Mouse (Mus musculus) left cerebral cortex, adult 9 months (tissue): ENCODE data around the gene Oma1.

Experiments
- DNase-seq, 2 experiments: peaks; one replicate each; pipeline ENCODE4 v3.0.0; 2022; ENCODE audit warnings: low spot score in 2 of 2

Gene Oma1

DNA sequence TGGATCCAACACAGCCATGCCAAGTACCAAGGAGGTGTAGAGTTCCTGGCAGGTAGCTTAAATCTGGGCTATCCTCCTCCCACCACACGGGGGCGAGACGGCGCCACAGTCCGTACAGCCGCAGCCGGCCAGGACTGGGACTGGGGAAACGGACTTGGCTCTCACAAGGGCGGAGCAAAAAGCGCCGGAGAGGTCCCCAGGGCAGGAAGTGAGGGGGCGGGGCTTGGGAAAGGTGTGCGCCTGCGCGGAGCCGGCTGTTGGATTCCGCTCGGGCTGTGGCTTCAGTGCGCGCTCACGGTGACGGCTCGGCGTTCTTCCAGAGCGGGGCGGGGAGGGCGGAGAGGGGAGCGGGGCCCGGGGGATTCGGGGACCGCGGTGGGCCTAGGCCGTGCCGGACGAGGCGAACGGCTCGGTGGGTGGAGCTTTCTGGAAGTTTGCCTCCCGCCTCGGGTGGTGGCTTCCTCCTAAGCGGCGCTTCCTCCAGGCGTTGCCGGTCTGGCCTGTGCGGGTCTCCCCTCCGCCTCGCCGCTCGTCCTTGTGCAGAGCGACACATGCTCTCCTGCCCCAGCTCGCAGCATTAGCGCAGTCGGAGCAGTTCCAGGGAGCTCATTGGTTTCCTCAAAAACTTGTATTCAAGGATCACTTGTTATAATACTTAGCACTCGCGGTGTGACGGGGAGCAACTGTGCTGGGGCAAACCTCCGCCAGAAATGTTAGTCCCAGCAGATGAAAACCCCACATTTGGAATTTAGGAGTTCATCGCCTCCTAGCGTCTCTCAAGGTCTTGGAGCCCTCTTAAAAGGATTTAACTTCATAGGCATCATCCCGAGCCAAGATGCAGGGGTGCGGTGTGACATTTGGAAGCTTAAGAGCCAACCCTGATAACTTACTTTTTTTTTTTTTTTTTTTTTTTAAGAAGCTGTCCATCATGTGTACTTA lies at the start of gene Oma1:
Gene Oma1, plus strand, starts transcription at position 226 of the 939 bp plus-strand sequence.
- DNase-seq, result peak; percentile 83 to 97

DNA sequence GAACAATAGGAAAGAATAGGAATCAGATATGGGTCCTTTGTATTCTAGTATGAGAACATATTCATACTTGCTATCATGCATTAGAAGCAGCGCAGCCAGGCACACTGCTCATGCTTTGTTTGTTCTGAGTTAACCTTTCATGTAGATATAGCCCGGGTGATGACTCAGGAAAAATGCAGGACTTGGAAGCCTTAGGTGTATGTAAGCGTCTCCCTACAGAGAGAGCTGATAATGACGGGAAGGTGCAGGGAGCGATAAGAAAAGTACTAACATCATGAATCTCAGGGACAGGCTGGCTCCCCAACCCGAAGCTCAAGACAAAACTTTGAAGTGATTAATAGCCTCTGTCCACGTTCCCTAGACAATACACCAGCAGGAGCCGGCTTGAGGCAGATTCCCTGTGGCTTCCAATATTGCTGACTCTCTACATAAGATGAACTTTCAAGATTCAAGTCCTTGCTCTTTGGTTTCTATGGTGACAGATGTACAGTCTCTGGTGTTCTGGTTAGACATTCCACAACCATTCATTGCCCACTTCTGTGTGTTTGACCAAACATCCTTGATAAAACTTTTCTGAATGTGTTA lies 49.7 kb upstream of the Oma1 start:
- no peak for DNase-seq

DNA sequence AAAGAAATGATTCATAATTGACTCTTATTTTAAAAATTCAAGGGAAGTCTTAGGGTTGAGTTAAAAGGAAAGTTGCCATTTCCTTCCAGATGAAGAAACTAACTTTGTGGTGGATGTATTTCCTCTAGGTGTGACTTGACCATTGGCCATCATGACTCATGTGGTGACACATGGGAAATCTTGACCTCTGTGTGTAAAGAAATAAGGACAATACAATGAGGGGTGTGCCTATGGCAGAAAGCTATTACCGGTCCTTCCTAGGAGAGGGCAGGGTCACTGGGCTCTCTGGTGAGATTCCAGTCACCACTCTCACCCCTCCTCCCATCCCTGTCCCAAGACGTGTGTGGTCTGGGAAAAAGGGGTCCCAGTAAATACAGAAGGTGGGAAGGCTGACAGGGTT lies 48.4 kb upstream of the Oma1 start:
- no peak for DNase-seq

DNA sequence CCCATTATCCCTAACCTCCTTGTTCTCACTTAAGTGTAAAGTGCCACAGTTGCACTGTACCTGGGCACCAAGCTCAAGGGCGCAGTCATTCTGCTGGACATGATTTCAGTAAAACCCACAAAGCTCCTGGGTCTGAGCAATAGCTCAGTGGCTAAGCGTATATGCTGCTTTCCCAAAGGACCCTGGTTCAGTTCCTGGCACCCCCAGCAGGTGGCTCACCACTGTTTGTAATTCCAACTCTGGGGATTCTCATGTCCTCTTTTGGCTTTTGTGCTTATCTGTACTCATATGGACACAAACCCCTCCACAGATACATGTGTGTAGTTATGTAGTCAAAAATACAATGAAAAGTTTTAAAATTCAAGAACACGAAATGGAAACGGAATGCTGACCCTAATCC lies 44.3 kb upstream of the Oma1 start:
- DNase-seq, result no peak

DNA sequence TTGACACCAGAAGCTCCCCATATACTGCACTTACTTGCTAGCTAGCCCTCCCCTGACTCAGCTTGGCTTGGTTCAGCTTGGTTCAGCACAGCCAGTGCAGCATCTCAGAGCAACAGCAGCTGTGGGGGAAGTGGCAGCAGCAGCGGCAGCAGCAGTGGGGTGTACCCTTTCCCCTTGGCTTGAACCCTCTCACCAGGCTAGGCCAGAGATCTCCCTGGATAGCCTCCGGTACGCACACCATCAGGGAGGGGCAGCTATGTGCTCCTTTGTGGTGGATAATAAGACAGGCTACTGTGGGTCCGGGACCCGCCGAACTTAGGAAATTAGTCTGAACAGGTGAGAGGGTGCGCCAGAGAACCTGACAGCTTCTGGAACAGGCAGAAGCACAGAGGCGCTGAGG lies 40.6 kb upstream of the Oma1 start:
- no peak for DNase-seq

DNA sequence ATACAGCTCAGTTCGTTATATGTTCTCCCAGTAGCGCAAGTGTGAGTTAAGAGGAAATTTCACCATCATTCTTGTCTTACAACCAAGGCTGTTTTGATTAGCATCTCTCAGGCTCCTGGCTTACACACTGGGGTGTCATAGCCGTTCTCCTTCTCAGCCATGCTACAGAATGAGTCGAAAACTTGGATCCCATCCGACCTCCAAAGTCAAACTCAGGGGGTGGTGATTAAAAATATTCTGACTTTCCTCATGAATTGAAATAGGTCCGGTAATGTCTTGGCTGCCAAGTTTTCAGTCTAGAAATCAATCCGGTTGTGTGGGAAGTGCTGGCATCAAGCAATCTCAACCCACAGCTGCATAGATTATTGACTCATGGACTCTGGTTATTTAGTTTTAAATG lies 25.3 kb upstream of the Oma1 start:
- DNase-seq, result peak in 1 of 2 experiments; percentile 11

DNA sequence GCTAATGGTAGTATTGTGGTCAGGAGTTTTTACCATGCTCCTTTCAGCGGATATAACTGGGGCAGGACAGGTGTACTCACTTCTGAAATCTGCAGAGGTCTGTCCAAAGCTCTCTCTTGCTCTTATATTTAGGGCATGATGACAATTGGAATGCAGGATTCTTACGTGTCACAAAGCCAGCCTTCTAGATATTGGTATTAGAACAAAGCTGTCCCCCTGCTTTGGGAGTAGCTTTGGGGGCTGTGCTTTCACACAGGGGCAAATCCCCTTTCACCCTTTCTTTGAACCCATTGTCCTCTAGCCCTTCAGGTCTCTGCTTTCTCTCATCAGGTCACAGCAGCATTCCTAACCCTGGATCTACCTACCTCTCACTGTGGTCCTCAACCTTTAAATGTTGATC lies 22.8 kb upstream of the Oma1 start, which contains the start of gene 4921539E11Rik:
Gene 4921539E11Rik, minus strand, starts transcription at position 101 of the 400 bp plus-strand sequence.
- DNase-seq, result no peak

DNA sequence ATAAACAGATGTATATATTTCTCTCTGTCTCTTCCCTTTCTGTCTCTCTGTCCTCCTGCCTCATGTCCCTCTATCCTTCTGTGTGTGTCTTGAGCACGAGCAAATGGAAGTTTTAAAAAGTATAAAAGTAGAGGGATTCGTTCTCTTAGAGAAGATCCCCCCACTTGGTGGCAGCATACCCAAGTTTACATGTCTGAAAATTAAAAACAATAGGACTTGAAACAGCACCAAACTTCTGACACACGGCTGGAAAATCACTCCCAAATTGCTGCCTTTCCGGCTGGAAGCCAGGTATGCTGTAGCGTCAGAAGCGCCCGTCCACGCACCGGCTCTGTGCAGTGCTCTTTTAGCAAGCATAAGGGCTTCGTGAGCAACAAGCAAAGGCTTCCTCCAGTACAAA lies 14.3 kb upstream of the Oma1 start:
- peak in 1 of 2 experiments; percentile 33 for DNase-seq

DNA sequence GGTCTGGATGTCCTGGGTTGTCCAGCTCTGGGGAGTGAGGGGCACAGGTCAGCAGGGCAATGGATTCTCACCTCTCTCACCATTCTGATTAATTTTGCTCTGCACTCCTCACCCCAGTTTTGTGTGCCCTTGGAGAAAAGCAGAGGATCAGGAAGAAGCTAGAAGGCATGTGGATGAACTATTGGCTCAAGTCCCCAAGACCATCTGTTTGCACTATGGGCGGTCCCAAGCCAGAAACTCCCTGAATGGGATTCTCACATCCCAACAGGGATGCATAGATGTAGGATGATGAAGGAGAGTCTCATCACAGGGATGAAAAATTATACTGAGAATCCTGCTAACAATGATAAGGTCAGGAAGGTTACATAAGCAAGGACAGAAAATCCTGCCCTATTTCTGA lies 9.8 kb upstream of the Oma1 start:
- DNase-seq, result no peak

DNA sequence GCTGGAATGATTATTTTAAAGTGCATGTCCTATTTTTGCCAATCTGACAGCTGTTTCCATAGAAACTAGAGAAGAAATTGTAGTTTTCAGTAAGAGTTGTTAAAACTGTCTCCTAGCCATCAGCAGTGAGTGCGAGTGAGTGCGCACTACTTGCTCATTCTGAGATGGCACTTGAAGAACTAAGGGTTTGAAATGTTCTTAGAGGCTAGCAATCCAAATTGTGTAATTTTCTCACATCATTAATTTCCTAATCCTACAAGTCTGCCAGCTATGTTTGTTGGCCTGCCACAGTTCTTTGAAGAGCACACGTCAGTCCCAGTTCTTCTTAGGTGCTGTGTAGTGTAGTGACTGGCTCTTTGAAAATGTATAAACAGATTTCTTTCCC lies 906 bp downstream of the Oma1 start:
- no peak for DNase-seq

DNA sequence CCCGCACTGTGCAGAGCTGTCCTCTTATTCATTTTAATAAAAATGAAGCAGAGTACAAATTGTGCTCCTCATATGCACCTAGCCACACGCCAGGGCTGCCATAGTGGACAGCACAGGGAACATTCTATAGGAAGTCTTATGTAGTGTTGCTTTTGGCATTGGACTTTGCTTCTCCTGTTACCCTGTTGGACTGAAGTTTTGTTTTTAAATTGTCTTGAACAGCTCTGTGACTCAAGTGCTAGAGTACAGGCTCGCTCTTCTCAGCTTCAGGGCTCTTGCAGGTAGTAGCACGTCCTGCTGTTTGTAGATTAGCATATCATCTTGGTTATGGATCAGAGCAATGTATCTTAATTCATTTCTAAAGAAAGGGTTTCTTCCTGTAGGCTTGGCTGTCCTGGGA lies 2.2 kb downstream of the Oma1 start:
- no peak for DNase-seq

DNA sequence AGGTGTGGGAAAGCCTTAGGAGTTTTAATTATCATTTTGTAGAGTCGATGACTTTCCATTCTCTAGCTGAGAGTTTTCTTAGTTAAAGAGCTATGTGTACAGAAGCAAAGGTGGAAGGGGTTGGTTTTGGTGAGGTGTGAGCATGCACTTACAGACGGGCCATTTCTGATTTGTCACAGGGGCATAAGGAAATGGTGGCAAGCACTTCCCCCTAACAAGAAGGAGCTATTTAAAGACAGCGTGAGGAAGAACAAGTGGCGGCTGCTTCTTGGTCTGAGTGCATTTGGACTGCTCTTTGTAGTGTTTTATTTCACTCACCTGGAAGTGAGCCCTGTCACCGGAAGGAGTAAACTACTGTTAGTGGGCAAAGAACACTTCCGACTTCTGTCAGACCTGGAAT lies 7.8 kb downstream of the Oma1 start:
- no peak for DNase-seq

DNA sequence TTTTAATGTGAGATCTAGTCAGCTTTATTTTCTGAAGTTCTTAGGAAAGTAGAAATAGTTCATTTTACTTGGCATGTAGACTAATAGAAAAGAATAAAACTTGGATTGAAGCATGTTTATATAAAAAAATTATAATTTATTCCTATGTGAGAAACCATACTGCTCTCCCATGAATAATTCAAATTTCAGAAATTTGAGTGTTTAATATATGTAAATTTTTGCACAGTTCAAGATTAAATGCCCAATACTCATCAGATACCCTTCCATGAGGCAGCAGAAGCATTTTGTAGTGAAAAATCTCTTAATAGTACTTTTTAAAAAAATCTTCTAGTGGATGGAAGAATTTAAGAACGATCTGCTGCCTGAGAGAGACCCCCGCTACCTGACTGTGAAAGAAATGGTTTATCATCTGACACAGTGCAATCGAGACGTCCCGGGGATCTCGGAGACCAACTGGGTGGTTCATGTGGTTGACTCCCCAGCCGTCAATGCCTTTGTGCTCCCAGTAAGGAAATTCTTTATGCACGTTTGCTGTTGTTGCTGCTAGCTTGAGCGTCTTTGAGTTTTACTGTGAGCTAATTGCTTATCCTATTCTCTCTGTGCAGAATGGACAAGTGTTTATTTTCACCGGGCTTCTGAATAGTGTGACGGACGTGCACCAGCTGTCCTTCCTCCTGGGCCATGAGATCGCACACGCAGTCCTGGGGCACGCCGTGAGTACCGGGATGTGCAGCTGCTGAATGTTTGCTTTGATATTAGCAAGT lies 11.3 kb downstream of the Oma1 start:
- no peak for DNase-seq

DNA sequence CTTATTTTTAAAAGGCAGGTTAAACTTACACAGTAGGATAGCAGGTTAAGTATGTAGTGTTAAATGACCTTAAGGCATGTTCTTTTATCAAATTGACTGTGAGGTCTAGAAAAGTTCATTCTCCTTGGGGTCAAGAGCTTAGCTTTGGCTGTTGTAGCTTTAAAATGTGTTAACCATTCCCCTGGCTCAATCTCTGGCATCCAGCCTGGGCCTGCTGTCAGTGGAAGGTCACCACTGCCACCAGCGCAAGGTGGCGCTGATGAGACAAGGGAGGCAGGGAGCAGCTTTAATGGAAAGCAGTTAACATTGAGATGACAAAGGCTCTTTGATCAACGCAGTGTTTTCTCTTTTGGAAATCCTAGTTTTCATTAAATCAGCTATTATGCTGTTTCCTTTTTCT lies 13.4 kb downstream of the Oma1 start:
- DNase-seq, result no peak

DNA sequence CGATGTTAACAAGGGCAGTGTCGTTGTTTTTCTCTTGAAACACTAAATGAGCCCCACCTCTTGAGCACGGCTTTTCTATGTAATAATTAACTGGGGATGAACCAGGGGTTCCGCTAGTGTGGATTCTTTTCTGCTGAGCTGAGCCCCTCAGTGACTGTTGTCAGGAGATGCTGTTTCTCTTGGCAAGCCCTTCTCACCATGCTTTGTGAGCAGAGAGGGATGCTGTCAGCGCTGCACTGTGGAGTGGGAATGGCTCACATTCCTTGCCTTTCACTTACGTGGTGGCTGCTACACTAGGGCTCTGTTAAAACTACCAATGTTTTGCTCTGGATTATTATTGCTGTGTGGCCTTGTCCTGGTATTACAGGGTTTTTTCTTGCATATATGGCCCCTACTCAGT lies 15.7 kb downstream of the Oma1 start:
- DNase-seq, result no peak

DNA sequence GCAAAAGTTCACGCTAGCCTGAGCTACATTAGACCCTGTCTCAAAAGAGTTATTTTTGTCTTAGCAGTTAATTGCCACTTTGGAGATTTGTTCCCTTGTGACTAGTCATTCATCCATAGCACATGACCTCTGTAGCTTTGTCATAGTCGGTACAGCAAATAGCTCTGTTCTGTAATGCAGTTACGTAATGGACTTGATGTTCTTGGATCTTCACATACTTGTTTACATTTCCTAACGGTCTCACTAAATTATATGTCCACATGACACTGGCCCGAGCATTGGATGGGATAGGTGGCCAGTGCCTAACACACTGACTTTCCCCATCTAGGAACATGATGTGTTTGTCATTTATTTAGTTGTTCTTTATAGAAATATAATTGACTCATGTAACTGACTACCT lies 21.5 kb downstream of the Oma1 start:
- DNase-seq, result no peak

DNA sequence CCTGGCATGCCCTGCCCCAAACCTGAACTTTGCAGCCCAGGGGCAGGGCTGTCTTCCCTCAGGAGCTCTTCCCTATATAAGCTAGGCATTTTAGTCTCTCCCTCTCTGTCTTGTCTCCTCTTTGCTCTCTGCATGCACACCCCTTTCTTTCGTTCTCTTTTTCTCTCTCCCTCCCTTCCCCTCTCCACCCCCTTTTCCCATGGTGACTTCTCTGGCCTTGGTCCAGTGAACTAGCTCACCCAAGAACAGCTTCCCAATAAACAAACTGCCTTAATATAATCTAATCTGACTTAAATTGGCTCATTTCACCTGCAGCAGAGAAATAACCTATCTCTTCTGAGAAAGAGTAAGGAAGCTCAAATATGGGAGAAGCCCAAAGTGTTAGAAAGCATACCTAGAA lies 27.1 kb downstream of the Oma1 start:
- no peak for DNase-seq

DNA sequence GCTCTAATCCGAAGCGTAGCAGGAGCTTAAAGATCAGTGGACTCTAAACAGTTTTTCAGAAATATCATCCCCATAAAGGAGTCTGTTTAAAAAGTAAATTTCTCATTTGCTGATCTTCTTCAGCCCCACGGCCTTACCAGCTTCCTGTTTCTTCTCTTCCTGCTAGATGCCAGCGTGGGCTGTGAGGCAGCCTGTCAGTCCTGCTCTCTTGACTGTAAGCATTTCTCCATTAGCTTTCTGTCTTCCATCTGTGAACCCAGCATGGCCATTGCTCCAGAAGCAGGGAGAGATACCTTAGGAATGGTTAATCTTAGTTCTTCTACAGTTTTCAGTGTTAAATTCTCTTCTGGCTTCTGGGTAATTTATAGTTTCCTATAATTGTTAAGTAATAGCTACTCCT lies 28.0 kb downstream of the Oma1 start:
- DNase-seq, result no peak

DNA sequence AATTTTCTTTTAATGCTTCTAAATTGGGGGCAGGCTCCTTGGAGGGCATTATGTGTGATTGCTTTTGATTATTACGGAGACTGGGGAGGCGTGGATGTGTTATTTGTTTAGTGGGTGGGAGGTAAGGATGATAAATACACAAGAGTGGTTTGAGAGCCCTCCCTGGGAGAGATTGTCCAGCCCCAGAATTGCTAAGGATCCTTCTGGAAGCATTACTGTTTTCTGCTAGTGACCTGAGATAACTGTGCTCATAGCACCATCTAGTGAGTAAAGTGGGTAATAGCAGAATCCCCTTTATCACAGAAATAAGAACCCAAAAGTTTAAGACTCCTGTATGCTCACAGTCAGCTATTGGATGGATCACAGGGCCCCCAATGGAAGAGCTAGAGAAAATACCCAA lies 32.4 kb downstream of the Oma1 start:
- DNase-seq, result peak; percentile 14 to 44

DNA sequence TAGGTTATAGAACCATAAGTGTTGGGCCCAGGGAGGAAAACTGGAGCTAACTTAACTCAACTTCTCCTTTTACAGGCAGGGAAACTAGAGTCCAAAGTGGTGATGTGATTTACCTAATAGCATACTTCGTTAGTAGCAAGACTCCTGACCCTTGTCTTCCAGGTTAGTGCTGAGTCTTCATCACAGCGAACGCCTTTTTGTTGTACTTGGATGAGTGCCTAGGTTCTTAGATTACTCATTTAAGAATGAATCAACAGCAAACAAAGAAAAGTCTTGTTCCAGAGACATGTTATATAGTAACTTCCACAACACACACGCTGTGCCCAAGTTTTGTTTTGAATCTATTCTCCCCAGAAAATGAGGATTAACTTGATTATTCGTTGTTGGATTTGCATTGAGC lies 33.2 kb downstream of the Oma1 start:
- DNase-seq, result no peak

DNA sequence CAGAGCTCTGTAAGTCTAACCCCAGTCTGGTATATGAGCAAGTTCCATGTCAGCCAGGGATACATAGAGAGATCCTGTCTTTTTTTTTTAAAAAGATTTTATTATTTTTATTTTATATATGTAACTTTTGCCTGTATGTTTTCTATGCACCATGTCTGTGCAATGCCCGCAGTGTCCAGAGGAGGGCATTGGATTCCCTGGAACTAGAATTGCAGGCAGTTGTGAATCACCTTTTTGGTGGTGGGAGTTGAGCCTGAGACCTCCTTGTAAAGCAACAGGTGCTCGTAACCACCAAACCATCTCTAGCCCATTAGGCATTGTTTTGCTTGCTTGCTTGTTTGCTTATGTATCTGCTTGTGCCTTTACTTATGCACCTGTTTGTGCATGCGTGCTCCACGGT lies 35.6 kb downstream of the Oma1 start:
- DNase-seq, result no peak

DNA sequence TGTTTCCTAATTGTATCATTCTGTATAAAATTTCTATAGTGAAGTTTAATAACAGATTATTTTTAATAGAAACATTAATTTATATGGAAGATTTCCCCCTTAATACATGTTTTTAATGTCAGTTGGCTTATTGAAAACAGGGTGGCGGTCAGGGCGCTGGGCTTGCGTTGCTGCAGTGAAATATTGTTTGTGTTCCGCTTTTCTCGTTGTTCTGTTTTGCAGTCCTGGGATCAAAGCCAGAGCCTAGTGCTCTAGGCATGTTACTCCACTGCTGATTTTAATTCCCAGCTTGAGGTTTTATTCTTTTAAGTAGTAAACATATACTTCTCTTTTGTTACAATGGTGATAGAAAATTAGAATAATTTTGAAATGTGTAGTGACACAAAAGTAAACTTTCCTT lies 39.3 kb downstream of the Oma1 start:
- DNase-seq, result no peak

DNA sequence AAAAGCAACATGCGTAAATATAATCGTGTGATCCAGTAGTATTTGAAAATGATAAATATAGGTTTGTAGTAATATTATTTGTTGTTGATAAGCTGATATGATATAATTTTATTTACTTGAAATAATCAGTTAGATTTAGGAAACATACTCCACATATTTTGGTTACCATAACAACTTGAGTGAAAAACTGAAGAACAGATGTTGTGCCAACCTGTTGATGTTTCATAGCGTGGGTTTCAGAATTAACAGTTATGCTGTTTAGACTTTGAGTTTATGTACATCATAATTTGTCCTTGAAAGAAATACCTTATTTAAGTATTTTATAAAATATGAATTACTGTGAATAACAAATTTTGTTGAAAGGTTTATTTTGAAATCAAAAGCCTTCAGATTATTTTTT lies 43.8 kb downstream of the Oma1 start:
- no peak for DNase-seq
